Mouse (Mus musculus) brain, embryonic 14.5 days (tissue): ENCODE results near the gene Card11.

Experiments
- CTCF ChIP-seq: fragments of 200-500 bp; IDR thresholded peaks from 2 replicates; pipeline ENCODE4 v1.5.1; 2012; ENCODE audit warnings: inconsistent platforms, mild to moderate bottlenecking, moderate library complexity, borderline replicate concordance; ENCODE audit not compliant: insufficient read depth, insufficient read length; ENCODE audit errors: extremely low read depth
- POLR2A ChIP-seq: fragments of 200-500 bp; IDR thresholded peaks from 2 replicates; pipeline ENCODE4 v1.6.1; 2012; ENCODE audit warnings: mild to moderate bottlenecking, inconsistent platforms, borderline replicate concordance; ENCODE audit not compliant: poor library complexity, insufficient read depth, insufficient read length, severe bottlenecking; ENCODE audit errors: extremely low read depth

GRCm38 (mm10) chr5:140980051-140980450 lies 20.3 kb downstream of the Card11 start:
- TF ChIP-seq CTCF (no peak), POLR2A (no peak)
